Mouse (Mus musculus) heart, adult 9 months (tissue): ENCODE measurements around the gene Asb4.

Source experiments
- DNase-seq, 2 experiments: peaks; one replicate each; pipeline ENCODE4 v3.0.0; 2022; ENCODE audit warnings: low spot score in 2 of 2

The Asb4 gene

GRCm38 (mm10) chr6:5390952-5391351, 7.8 kb downstream of the Asb4 start:
- DNase-seq: no peak

GRCm38 (mm10) chr6:5394971-5395370, 11.8 kb downstream of the Asb4 start:
- DNase-seq: peak; percentile 24

GRCm38 (mm10) chr6:5396797-5397196, 13.6 kb downstream of the Asb4 start:
- DNase-seq: no peak

- peak in 1 of 2 experiments; percentile 56 for DNase-seq
Observed at GRCm38 (mm10) chr6:5401394-5401793, 18.2 kb downstream of the Asb4 start.

- DNase-seq: no peak
Observed at GRCm38 (mm10) chr6:5403095-5403815, 20.1 kb downstream of the Asb4 start.

- no peak for DNase-seq
Observed at GRCm38 (mm10) chr6:5404016-5404415, 20.8 kb downstream of the Asb4 start.

GRCm38 (mm10) chr6:5408451-5409177, 25.4 kb downstream of the Asb4 start:
- no peak for DNase-seq

- DNase-seq: no peak
Observed at GRCm38 (mm10) chr6:5409676-5410075, 26.5 kb downstream of the Asb4 start.

GRCm38 (mm10) chr6:5410697-5411391, 27.7 kb downstream of the Asb4 start:
- DNase-seq: peak; percentile 35 to 69

GRCm38 (mm10) chr6:5413282-5413681, 30.1 kb downstream of the Asb4 start:
- DNase-seq: peak; percentile 21 to 62

- no peak for DNase-seq
Observed at GRCm38 (mm10) chr6:5421442-5421841, 38.3 kb downstream of the Asb4 start.

- no peak for DNase-seq
Observed at GRCm38 (mm10) chr6:5422386-5422785, 39.2 kb downstream of the Asb4 start.

- no peak for DNase-seq
Observed at GRCm38 (mm10) chr6:5423594-5423993, 40.4 kb downstream of the Asb4 start.

- no peak for DNase-seq
Observed at GRCm38 (mm10) chr6:5427033-5427432, 43.8 kb downstream of the Asb4 start.

GRCm38 (mm10) chr6:5429562-5429961, 46.4 kb downstream of the Asb4 start:
- DNase-seq: no peak

GRCm38 (mm10) chr6:5429982-5430550, 46.9 kb downstream of the Asb4 start:
- DNase-seq: no peak

GRCm38 (mm10) chr6:5433887-5434286, 50.7 kb downstream of the Asb4 start:
- DNase-seq: no peak

GRCm38 (mm10) chr6:5437757-5438156, 54.6 kb downstream of the Asb4 start:
- DNase-seq: no peak

GRCm38 (mm10) chr6:5441221-5441620, 58.0 kb downstream of the Asb4 start:
- DNase-seq: no peak

GRCm38 (mm10) chr6:5442316-5443085, 59.3 kb downstream of the Asb4 start:
- DNase-seq: peak; percentile 60 to 71

- DNase-seq: peak; percentile 59 to 62
Observed at GRCm38 (mm10) chr6:5443104-5443863, 60.1 kb downstream of the Asb4 start.
